Mouse (Mus musculus): ENCODE measurements around the gene Gnb1l. TPM values are rescaled to one million over a fixed set of nuclear protein-coding genes. Genes with fewer than 3 reads are reported as not detected.

Gnb1l gene
- 10 to 100 TPM; 15.4 to 21.4 TPM for polyA plus RNA-seq (2017; shearing (Covaris generic))

- ATAC-seq: peak; percentile 87
Observed at GRCm38 (mm10) chr16:18498558-18498990, at the start of gene Gnb1l, which contains the start of gene Rtl10. Gene Gnb1l, plus strand, starts transcription at chr16:18498713. Gene Rtl10, plus strand, starts transcription at chr16:18498901.

- no peak for ATAC-seq
Observed at GRCm38 (mm10) chr16:18449005-18449404, 49.5 kb upstream of the Gnb1l start.

GRCm38 (mm10) chr16:18451486-18452181 lies 46.9 kb upstream of the Gnb1l start:
- no peak for ATAC-seq

GRCm38 (mm10) chr16:18452361-18452862 lies 46.1 kb upstream of the Gnb1l start:
- ATAC-seq: peak; percentile 63

GRCm38 (mm10) chr16:18453846-18454245 lies 44.7 kb upstream of the Gnb1l start:
- no peak for ATAC-seq

GRCm38 (mm10) chr16:18455407-18455806 lies 43.1 kb upstream of the Gnb1l start:
- no peak for ATAC-seq

GRCm38 (mm10) chr16:18458661-18459060 lies 39.9 kb upstream of the Gnb1l start:
- no peak for ATAC-seq

GRCm38 (mm10) chr16:18459335-18459954 lies 39.1 kb upstream of the Gnb1l start:
- peak; percentile 11 for ATAC-seq

- ATAC-seq: peak; percentile 98
Observed at GRCm38 (mm10) chr16:18459955-18460370, 38.5 kb upstream of the Gnb1l start.

- ATAC-seq: no peak
Observed at GRCm38 (mm10) chr16:18460826-18461225, 37.7 kb upstream of the Gnb1l start.

GRCm38 (mm10) chr16:18462031-18462430 lies 36.5 kb upstream of the Gnb1l start:
- ATAC-seq: no peak

GRCm38 (mm10) chr16:18462598-18462997 lies 35.9 kb upstream of the Gnb1l start:
- ATAC-seq: no peak

- ATAC-seq: no peak
Observed at GRCm38 (mm10) chr16:18464271-18464670, 34.2 kb upstream of the Gnb1l start.

- no peak for ATAC-seq
Observed at GRCm38 (mm10) chr16:18470829-18471228, 27.7 kb upstream of the Gnb1l start.

- no peak for ATAC-seq
Observed at GRCm38 (mm10) chr16:18471381-18471955, 27.0 kb upstream of the Gnb1l start.

GRCm38 (mm10) chr16:18471976-18472375 lies 26.5 kb upstream of the Gnb1l start:
- no peak for ATAC-seq

- ATAC-seq: no peak
Observed at GRCm38 (mm10) chr16:18472416-18472815, 26.1 kb upstream of the Gnb1l start.

- no peak for ATAC-seq
Observed at GRCm38 (mm10) chr16:18472976-18473375, 25.5 kb upstream of the Gnb1l start.

GRCm38 (mm10) chr16:18474021-18474420 lies 24.5 kb upstream of the Gnb1l start:
- ATAC-seq: no peak

GRCm38 (mm10) chr16:18477996-18478395 lies 20.5 kb upstream of the Gnb1l start:
- no peak for ATAC-seq

GRCm38 (mm10) chr16:18479667-18480066 lies 18.8 kb upstream of the Gnb1l start:
- no peak for ATAC-seq

GRCm38 (mm10) chr16:18480933-18481485 lies 17.5 kb upstream of the Gnb1l start:
- ATAC-seq: no peak

- no peak for ATAC-seq
Observed at GRCm38 (mm10) chr16:18482431-18482830, 16.1 kb upstream of the Gnb1l start.

All from CD4-positive, CD25-positive, alpha-beta regulatory T cell, adult 4 months (primary cell).